Mouse (Mus musculus) gastrocnemius, postnatal 10 days (tissue): ENCODE results near the gene Lsm12. TPM values are rescaled to one million over a fixed set of nuclear protein-coding genes. Genes with fewer than 3 reads are reported as not detected.

Experiments used
- DNase-seq: peaks from one replicate; pipeline ENCODE4 v3.0.0; 2021; ENCODE audit warnings: mixed read lengths
- long read RNA-seq, 2 experiments: library from polyadenylated mRNA; stranded (forward); transcript quantifications; one replicate each; pipeline ENCODE4 v2.0.0; 2021
- total RNA-seq, 2 experiments: library from RNA; stranded (reverse); gene quantifications; 2 replicates each; pipeline ENCODE4 v1.2.3; 2021

Lsm12 gene
- 10 to 100 TPM; 83.1 to 84.4 TPM for total RNA-seq
- long read RNA-seq, experiment 1, transcript Lsm12-201 (5 exons, 2,256 nt), result major isoform, 8 of 8 reads
- long read RNA-seq, experiment 1, partial matches to known transcripts, result 0 of 8 reads
- long read RNA-seq, experiment 1, other reads (novel, unspliced or antisense), result 0 of 8 reads
- long read RNA-seq, experiment 2, partial matches to known transcripts, result 0 of 3 reads
- long read RNA-seq, experiment 2, other reads (novel, unspliced or antisense), result 0 of 3 reads

GRCm38 (mm10) chr11:102184646-102185495, at the start of gene Lsm12:
Gene Lsm12 (minus strand): TSS chr11:102185296.
- DNase-seq, result peak; percentile 99

- peak; percentile 96 for DNase-seq
These were observed 45.1 kb upstream of the Lsm12 start, which contains the start of gene Hdac5 for GRCm38 (mm10) chr11:102230006-102230741. Gene Hdac5 (minus strand): TSS chr11:102230166.

- peak; percentile 17 for DNase-seq
These were observed 44.3 kb upstream of the Lsm12 start for GRCm38 (mm10) chr11:102229331-102229953.

- no peak for DNase-seq
These were observed 43.7 kb upstream of the Lsm12 start for GRCm38 (mm10) chr11:102228646-102229268.

DNA sequence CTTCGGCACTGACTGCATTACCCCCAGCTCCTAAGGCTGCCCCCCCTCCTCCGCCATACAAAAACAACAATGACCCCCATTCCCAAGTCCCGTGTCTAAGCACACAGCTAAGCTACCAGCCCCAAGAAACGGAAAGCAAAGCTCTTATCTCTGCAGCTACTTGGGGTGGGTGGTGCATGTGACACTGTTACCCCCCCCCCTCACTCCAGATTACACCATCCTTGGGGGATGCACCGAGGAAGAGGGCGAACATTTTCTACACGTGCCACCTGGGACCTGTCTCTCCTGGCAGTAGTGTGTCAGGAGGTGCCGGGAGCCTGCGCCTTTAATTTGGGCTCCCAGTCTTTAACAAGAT, 43.1 kb upstream of the Lsm12 start:
- no peak for DNase-seq

GRCm38 (mm10) chr11:102227270-102228190, 42.4 kb upstream of the Lsm12 start:
- DNase-seq, result no peak

GRCm38 (mm10) chr11:102226067-102226978, 41.2 kb upstream of the Lsm12 start:
- DNase-seq, result no peak

DNA sequence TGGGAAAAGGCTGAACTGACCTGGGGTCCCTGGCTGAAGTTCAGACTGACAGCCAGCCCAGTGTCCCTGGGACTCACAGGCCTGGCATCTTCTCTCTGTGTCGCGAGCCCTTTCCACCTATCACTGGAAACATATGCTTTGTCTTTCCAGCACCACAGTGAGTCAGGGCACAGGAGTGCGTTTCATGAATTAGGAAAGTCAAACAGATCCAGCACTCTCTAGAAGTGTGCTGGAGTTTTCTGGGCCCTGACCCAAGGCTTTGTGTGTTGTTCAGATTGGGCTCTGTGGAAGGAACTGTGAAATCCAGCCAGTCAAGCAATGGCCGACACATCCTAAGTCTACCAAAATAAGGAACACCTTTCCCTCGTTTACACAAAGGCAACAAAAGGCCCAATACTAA, 40.1 kb upstream of the Lsm12 start:
- DNase-seq, result no peak

DNA sequence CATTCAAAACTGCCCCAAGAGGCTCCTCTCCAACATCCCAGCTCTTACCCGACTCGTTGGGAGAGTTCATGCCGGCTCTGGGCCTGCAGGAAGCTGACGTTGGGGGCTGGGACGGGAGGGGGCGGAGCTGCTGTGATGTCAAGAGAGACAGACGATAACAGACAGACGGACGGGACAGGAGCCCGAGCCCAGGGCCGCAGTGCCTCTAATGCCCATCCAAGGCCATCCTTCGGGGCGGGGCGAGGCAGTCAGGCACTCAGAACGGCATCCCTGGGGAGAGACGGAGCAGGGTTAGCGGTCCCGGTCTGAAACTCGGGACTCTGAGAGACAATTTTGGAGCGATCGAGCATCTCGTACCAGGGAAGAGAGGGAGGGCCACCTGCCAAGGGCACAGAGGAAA, 39.6 kb upstream of the Lsm12 start:
- DNase-seq, result no peak

DNA sequence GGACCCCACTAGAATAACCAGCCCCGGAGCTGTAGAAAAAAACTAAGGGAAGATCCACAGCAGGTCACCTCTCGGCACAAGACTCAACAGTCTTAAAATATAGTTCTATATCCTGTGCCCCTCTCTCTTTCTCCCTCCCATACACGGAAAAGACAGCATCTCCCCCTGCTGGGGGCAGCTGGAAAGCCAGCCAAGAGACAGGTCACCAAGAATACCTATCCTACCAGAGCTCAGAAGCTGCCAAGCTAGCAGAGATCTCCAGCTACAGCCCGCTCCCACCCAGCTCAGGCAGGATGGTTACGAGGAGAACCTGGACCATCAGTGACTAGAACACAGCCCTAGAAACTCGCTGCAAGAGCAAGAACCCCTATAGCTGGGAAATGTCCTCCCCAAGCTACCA, 38.1 kb upstream of the Lsm12 start:
- no peak for DNase-seq

DNA sequence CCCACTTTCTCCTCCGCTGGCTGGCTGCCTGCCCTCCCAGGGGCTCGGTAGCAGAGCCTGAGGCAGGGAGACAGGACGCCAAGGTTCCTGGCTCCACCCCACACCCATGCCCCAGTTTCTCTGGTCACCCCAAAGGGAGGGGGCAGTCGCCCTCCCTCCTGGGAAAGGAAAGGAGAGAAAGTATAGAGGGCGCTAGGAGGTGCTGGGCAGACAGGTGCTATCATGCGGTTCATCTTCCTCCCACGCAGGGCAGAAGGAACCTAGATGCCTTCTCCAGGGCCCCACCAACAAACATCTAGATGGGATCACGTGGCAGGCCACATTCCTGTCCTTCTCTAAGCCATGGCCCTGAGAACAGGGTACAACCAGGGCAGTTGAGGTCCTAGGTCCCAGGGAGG, 36.9 kb upstream of the Lsm12 start:
- no peak for DNase-seq

GRCm38 (mm10) chr11:102221243-102221953, 36.3 kb upstream of the Lsm12 start:
- no peak for DNase-seq

DNA sequence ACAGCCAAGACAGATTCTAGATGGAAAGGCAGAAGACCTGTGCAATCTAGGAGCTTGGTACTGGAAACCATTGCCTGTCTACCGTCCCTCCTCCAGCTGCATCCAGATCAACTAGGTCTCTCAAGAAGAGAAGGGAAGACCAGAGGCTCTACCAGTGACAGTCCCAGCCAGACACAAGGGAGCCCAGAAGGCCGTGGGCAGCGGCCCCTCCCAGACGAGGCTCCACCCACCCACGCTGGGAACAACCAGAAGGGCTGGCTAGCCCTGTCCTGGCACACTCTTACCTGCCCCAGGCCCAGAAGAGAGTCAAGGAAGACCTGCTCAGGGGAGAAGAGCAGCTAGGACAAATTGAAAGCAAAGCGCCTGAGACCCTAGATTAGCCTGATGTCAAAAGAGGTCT, 35.4 kb upstream of the Lsm12 start:
- DNase-seq, result peak; percentile 10

DNA sequence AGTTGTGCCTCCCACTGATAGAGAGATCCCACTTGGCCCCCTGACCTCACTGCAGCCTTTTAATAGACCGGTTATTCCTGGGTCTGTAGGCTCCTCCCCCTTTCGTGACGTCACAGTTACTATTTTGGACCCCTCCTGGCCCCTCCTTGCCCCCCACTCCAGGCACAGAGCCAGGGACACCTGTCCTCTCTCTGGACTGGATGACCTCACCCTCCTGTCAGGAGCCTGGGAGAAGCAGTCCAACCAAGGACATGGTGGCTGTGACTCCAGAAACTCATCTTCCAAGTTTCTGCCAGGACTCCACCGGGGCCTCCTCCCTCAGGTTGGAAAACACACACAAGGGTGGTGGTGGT, 34.9 kb upstream of the Lsm12 start:
- DNase-seq, result peak; percentile 69

- peak; percentile 33 for DNase-seq
These were observed 34.3 kb upstream of the Lsm12 start for GRCm38 (mm10) chr11:102219247-102219993.

- DNase-seq, result peak; percentile 97
These were observed 33.7 kb upstream of the Lsm12 start for GRCm38 (mm10) chr11:102218783-102219182.

DNA sequence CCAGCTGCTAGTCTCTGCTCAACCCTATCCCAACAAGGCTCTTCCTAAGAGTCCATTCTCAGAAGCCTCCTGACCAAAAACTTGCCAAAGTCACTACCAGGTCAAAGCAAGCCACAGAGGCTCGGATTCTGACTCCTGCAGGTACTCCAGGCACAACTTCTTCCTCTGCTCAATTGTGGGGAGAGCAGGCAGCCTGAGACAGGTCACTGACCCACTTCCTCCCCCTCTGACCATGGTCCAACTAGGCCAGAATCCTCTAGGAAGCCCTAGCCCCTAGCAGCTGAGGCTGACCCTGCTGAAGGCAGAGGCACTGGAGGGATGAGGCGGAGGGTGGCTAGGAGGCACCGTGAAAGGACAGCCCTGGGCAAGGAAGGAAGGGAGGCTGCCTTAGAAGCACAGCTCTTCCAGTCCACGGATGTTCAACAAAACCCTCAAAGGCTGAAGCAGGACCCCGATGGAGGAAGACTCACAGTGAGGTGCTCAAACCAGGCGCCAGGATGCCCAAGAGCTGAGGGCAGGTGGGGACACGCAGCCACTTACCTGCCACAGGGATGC, 32.9 kb upstream of the Lsm12 start:
- peak; percentile 20 for DNase-seq

GRCm38 (mm10) chr11:102217396-102217795, 32.3 kb upstream of the Lsm12 start:
- DNase-seq, result peak; percentile 42
